Mouse (Mus musculus) left cerebral cortex, postnatal 10 days (tissue): ENCODE data around the gene Pole. TPM values are rescaled to one million over a fixed set of nuclear protein-coding genes. Genes with fewer than 3 reads are reported as not detected.
A peak's percentile ranks its signal among the peaks of the same experiment; 100 is the strongest.

Experiments used
- DNase-seq, 2 experiments: peaks; one replicate each; pipeline ENCODE4 v3.0.0; 2021 to 2022; ENCODE audit warnings: low spot score in 2 of 2, mixed read lengths in 1 of 2; ENCODE audit errors: extremely low spot score in 1 of 2
- intact Hi-C: fragments of 180-260 bp; cut with DNase I; formaldehyde crosslinking; loops from one replicate; pipeline ENCODE4 v1.15.1; 2025
- total RNA-seq, 2 experiments: library from RNA; stranded (reverse); gene quantifications; 2 replicates each; pipeline ENCODE4 v1.2.3; 2021

Pole gene
- total RNA-seq, 2 experiments from 2014 or later: 2.6 to 4.5 TPM

DNA sequence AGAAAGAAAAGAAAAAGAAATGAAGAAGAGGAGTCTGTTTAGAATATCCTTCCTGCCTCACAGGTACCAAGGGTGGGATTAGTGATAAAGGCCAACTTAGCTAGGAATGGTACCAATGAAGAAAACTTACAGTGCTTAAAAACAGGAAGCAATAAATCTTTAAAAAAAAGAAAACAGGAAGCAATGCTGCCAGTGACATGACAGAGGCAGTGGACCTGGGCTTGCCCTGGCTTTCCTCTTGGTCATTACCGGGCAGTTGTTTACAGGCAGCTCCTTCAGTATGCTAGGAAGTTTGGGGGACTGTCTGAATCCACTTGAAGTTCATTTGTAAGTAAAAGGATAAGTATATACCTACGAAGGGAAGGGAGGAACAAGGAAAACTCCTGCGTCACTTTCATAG is 44.4 kb downstream of the Pole start:
- intact Hi-C loops: no loop called here
- no peak for DNase-seq

DNA sequence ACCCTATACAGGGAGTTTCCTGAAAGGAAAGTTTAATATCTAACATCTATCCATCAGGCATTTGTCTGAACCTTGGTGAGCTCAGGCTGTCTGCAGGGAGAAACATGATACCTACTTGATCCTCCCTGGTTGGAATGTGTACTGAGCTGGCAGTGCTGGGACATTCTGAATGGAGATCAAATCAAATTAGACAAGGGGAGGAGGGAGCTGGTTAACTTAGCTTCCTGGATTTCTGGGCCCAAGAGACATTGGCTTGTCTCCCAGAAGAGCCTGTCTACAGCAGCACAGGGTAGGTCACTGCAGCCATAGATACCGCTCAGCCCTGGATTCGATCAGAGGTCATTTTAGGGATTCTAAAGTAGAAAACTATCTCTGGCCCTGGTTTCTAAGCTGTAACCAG is 52.7 kb downstream of the Pole start:
- intact Hi-C loops: no loop called here
- DNase-seq: no peak

DNA sequence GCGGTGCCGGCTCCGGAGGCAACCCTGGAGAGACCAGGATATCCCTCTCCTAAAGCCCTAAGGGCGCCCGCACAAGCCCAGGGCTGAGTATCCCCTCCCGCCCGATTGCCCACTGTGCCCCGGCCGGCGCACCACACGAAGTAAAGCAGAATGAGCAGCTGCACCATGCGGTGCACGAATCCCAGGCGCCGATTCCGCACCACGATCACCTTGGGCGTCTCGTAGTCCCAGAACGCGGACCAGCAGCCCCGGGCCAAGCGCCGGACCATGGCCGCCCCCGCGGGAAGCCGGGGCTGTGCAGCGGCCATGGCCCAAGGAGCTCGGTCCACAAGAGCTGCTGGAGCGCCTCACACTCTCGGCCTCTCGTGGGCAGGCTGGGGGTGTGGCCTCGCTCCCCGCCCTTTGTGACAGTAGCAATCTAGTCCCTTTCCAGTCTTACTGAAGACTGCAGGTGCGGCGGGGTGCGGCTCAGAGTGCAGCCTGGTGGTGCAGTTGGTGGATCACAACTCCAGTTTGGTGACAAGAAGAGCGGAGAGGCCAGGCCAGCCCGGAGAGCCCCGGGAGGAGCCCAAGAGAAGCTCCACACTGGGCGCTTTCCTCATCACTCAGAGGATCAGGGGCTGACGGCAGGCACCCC is 56.7 kb downstream of the Pole start, which contains the start of gene P2rx2:
TSS of gene P2rx2 (minus strand) at position 565 of the 637 bp plus-strand sequence.
- intact Hi-C loops: no loop called here
- DNase-seq: peak in 1 of 2 experiments; percentile 49

DNA sequence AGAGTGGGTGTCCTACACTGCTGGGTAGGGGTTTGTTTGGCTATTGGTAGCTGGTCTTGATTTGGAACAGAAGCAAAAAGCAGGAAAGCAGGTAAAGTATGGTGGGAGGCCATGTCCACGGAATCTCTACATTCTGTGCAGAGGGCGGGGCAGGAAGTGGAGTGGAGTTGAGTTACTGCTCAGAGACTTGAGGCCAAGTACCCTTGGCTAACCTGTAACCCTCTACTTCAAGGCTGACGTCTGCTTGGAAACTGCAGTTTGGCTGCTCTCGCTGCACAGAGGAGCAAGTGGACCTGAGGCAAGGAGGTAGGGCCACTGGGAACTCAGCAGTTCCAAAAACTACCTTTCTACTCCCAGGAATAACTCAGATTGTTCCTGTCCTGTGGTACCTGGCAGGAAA is 58.4 kb downstream of the Pole start, which contains the start of gene Lrcol1:
TSS of gene Lrcol1 (plus strand) at position 207 of the 400 bp plus-strand sequence.
- intact Hi-C loops: no loop called here
- no peak for DNase-seq

DNA sequence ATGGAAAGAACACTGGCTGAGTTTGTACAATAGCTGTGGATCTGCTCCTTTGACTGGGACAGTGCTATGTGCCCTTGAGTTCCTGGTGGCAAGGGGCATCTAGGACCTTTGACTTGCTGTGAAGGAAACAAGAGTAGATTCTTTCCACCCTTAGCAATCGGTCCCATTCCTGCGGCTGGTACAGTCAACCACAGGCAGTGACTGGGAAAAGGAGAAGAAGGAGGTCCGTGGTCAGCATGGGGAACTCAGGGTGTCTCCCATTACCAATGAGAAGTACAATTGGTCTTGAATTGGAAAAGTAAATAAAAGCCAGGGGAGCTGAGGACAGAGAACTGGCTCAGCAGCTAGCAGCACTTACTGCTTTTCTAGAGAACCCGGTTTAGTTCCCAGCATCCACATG is 59.4 kb downstream of the Pole start:
- intact Hi-C loops: no loop called here
- no peak for DNase-seq

DNA sequence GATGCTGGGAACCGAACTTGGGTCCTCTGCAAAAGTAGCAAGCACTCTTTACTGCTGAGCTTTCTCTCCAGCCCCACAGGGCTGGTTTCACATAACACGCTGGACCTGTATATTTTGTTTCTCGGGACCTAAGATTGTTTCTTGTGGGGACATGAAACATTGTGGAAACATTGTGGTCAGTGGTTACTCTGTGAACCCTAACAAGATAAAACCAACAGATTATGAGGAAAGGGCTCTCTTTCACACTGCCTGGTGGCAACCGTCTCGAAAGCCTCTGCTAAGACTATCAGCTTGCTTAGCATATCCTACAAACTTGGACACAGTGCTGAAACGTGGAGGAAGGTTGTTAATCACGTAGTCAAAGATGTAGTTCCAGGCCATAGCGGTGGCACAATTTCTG is 60.9 kb downstream of the Pole start:
- intact Hi-C loops: no loop called here
- DNase-seq: no peak

DNA sequence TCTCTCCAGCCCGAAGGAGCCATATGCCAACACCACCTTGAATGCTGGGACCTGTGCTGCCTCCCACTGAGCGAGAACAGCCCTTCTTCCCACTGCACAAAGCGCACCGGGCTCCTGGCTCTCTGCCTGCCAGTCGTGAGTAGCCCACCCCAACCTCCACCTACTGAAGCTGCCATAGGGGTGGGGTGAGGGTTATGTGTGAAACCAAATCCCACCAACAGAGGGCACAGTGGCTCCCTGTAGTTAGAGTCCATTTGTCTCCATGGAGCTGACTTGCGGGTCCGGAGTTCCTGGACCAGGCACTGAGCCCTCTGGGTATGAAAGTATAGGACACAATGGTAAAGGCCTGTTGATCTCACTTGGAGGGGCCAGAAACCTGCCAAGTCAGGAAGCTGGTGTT is 68.6 kb downstream of the Pole start:
- peak in 1 of 2 experiments; percentile 26 for DNase-seq
- intact Hi-C loops: loop anchor here (5.0 kb wide), 1 partner anchor 283 kb away; no protein-coding TSS in a partner anchor

DNA sequence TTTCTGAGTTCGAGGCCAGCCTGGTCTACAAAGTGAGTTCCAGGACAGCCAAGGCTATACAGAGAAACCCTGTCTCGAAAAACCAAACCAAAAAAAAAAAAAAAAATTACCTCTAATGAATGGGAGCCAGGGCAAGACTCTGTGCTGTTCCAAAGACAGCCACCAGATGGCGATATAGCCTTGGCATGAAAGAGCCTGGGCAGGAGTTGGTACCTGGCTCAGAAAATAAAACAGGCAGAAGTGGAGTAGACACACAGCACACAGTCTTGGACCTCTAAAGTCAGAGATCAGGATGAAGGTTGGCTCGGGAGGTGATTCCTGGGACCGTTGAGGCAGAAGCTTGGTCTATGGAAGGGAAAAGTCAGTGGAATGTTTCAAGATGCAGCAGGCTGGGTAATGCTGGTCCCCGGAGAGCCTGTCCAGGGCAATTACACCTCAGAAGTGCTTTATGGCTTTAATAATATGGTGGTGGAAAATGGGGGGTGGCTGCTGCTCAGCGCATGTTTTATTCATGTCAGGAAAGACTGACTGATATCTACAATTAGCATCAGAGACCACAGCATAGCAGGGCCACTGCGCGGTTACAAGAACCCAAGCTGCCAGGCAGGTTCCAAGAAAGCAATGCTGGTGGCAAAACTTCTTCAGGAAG is 71.5 kb downstream of the Pole start:
- intact Hi-C loops: loop anchor here (5.0 kb wide), 1 partner anchor 280 kb away; no protein-coding TSS in a partner anchor
- DNase-seq: peak; percentile 73 to 81

DNA sequence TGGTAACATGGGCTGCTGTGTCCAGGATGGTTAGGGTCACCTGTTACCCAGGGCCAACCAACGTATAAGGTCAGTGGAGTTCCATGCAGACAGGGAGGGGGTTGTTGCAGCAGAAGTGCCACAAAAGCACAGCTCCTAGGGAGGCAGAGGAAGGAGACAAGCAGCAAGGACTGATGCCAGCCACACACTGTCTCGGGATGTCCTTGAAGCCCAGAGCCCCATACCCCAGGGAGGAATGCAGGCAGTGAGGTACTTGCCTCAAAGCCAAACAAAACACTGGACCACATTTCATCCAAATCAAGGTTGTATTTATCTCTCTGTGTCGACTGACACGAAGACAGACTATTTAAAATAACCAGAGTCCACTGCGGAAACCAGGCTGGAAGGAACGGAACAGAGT is 75.4 kb downstream of the Pole start:
- no peak for DNase-seq
- intact Hi-C loops: loop anchor here (5.0 kb wide), 1 partner anchor 71 kb away; no protein-coding TSS in a partner anchor

DNA sequence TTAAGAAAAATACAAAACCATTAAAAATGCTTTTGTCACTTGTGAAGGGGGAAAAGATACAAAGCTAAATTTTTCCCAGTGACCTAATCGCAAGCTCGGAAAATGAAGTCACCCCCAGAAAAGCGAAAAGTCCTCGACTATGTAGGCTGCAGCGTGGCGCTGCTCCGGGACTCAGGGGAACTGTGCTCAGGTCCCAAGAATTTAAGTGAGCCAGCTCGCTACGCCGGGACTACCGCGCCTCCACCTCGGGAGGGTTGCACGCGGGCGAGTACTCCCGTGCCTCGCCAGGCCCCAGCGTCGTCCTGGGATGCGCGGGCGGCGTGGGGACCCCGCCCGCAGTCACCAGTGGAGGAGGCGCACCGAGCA is 76.7 kb downstream of the Pole start:
- intact Hi-C loops: loop anchor here (5.0 kb wide), 1 partner anchor 70 kb away; no protein-coding TSS in a partner anchor
- no peak for DNase-seq

DNA sequence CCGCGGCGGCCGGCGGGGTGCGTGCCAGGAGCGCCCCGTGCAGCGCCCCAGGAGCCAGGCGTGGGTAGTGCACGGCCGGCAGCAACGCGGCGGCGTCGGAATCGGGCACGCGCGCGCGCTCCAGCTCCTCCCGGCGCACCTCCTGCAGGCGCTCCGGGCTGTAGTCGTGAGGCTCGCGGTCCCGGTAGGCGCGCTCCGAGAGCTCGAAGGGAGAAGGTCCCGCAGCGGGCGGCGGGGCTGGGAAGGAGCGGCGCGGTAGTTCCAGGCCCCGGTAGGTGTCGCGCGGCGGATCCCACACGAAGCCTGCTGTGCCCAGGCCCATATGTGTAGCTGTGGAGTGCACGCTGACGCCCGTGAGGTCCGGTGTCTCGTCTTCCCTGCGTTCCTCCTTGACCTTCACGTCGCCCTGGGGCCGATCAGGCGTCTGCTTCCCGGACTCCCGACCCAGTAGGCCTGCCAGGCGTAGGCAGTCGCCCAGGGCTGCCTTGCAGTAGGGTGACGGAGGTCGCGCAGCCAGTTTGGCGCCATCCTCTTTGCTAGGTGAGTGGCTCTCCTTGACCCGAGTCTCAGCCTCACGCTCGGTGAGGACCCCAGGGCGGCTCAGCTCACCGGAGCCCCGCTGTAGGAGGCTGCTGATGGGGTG is 77.2 kb downstream of the Pole start:
- intact Hi-C loops: loop anchor here (5.0 kb wide), 1 partner anchor 69 kb away; no protein-coding TSS in a partner anchor
- peak; percentile 60 to 88 for DNase-seq

DNA sequence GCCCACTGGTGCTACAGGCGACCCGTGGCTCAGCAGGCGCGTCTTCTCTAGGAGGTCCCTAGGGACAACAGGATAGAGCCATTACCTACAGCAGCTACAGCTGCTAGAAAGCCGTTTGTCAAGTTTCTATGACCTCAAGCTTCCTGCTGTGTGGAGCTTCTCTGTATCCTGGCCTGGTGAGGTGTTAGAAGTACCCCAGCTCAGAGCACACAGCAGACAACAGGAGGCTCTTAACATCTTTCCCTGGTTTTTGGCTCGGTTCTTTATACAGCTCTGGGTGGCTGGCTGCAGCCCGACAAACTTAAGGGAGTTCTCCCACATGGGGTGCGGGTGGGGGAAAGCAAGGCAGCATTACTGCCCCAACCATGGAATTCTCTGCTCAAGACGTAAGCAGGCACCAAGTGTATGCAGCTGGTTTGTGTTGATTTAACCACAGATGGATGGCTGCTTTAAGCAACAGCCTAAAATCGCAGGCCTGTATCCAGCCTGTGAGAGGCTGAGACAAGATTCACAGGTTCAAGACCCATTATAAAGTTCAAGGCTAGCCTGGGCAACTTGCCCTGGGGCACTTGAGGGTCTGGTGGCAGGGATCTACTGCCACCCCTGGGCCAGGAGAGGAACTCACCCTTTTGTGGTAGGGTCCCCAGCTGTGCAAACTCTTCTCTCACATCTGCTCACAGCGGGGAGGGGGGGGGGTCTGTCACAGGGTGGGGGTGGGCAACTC is 77.9 kb downstream of the Pole start:
- intact Hi-C loops: loop anchor here (5.0 kb wide), 1 partner anchor 68 kb away; no protein-coding TSS in a partner anchor
- DNase-seq: no peak

DNA sequence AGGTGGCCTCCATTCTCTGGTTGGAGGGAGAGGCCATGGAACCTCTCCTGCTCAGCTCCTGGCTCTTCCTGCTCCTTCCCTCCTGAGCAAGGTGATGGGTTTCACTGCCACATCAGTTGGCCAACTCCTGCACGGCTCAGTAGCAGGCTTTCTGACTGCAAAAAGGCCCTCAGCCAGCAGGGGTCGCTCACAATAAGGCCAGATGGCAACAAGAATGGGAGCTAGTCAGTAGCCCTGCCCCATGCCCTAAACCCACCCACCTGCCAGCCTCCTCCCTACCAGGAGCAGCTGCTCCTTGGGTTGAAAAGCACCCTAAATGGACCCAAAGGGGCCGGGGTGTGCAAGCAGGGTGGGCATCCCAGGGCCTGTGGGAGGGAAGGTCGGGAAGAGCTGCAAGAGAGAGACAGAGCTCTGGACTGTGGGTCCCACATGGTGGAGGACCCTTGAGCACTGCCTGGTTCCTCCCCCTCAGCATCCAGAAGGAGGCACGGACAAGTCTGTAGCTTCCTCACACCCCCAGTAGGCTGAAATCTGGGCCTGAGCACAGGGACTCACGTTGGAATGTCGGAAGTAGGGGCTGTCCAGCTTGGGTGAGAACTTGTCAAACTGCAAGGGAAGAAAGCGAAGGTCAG is 90.8 kb downstream of the Pole start:
- intact Hi-C loops: no loop called here

DNA sequence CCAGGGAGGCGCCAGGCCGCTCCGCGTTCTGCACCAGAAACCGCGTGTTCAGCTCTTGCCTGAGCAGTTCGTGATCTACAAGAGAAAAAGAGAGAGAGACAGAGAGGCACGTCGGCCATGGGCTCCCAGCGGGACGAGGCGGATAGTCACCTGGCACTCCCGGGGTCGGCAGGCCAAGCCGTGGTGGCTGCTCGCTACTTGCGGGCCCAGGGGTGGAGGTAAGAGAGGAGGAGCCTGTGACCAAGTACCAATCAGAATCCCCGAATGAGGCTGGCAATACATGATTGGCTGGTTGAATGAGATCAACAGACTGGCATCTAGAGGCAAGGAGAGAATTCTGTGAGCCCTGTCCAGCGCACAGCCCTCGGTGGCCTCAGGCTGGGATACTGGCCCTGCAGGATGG is 92.1 kb downstream of the Pole start:
- intact Hi-C loops: no loop called here

More for the DNA sequence above, 90.8 kb downstream of the Pole start:
- peak in 1 of 2 experiments; percentile 81 for DNase-seq

DNA sequence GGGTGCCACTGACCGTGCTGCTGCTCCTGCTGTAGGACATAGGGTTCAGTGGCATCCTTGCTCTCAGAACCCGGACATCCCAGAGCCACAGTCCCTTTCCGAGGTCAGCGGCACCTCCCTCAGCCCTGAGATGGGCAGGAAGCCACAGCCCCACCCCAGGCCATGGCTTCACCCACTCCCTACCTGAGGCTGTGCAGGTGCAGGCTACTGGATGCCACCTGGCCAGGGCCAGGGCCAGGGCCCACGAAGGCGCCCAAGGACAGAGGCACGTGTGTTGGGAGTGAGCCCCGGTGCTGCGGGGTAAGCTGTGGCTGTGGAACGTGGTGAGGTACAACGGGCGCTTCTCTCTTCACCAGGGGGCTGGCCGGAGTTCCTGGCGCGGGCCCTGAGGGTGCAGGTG is 93.0 kb downstream of the Pole start:
- no peak for DNase-seq
- intact Hi-C loops: no loop called here

More for the DNA sequence above, 92.1 kb downstream of the Pole start:
- no peak for DNase-seq

DNA sequence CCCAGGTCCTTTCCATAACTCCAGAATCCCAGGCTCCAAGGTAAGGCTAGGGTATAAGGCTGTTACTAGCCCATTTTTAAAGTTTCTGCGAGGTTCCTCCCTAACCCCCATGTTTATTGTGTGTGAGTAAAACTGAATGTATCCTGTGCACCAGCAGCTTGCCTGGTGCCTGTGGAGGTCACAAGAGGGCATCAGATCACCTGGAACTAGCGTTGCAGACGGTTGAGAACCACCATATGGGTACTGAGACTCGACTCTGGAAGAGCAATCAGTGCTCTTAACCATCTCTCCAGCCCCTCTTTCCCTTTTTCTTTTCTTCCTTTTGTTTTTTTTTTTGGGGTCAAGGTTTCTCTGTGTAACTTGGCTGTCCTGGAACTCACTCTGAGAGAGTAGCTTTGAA is 93.7 kb downstream of the Pole start:
- intact Hi-C loops: no loop called here
- DNase-seq: no peak

DNA sequence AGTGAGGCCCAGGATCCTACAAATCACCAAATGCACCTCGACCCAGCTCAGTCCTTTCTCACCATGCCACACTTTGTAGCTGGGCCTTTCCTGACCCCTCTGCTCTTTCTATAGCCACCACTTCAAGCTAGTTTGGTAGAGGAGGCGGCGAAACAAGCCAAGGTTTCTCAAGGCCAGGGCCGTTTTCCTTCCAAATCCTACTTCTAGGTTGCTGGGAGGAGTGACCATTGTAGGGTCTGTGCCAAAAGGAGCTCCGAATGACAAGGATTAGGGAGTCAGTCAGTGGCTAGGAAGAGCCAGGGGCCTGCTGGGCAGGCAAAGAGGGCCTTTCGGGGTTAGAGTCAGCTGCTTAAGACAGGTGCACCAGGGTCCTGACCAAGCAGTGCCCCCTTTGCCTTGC is 98.4 kb downstream of the Pole start:
- intact Hi-C loops: no loop called here
- DNase-seq: no peak

DNA sequence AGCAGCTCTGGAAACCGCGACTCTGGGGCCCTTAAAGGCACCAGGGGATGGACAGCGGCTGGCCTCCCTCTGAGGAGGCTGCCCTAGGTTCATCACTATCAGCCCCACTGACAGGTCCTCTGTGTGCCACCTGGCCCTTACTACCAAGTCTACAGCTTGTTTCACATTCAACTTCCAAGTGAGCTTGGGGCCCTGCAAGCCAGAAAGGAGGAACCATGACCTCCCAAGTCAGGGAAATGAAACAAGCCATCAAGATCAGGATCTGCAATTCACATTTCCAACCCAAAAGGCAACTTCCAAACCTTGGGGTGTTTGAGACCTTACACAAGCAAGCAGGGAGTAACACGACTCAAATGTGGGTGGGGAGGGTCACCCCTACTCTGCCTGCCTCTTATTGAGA is 99.2 kb downstream of the Pole start:
- intact Hi-C loops: loop anchor here (5.0 kb wide), 1 partner anchor 42 kb away; no protein-coding TSS in a partner anchor
- no peak for DNase-seq
